27 mouse cellular contexts compared by ENCODE assay signal in genomic region chr13:101522597-101522996, GRCm38 (mm10).
DNase-seq lines count a peak whose midpoint lies in the region; ATAC-seq and TF ChIP-seq lines count a peak whose summit lies in the region.
"Had no signal": no experiment of that assay in that cellular context is flagged by ENCODE, and none has a peak within 500 bp of the region (broad histone marks: within the 10 kb centered on the region; RNA-seq: fewer than 3 reads in every experiment).

No protein-coding gene starts in this region.

- no peaks in the 10 kb centered on the region for H3K9me3 ChIP-seq in kidney, embryonic 16.5 days (ENCODE audit: low read length)
- no peaks in the 10 kb centered on the region for H3K9me3 ChIP-seq in stomach, embryonic 16.5 days (replicated peaks; ENCODE audit: control insufficient read depth, low read length)
- H3K9me3 ChIP-seq: embryonic facial prominence, embryonic 10.5 days; embryonic facial prominence, embryonic 12.5 days; forebrain, embryonic 10.5 days; forebrain, embryonic 12.5 days; G1E had no signal

- WGBS in kidney, adult 2 months, result 78% methylated on average over 2 of the region's 2 CpGs
- WGBS in kidney, embryonic 16.5 days, result 88% methylated on average over 2 of the region's 2 CpGs
- 67% methylated on average over 2 of the region's 2 CpGs for WGBS in stomach, embryonic 16.5 days

- H3K9ac ChIP-seq in kidney, embryonic 16.5 days (replicated peaks; ENCODE audit: low read length), result no peak overlapping the region
- no peak overlapping the region for H3K9ac ChIP-seq in stomach, embryonic 16.5 days (ENCODE audit: low read length)
- H3K9ac ChIP-seq: embryonic facial prominence, embryonic 12.5 days; forebrain, embryonic 12.5 days had no signal

- TF ChIP-seq CTCF in kidney, adult 2 months (conservative IDR thresholded peaks at IDR 0.05; ENCODE audit: insufficient read depth, insufficient read length, low read depth, low read length), result no peak

- H3K4me2 ChIP-seq in kidney, embryonic 16.5 days (replicated peaks; ENCODE audit: low read depth, low read length), result no peak overlapping the region
- no peak overlapping the region for H3K4me2 ChIP-seq in stomach, embryonic 16.5 days (ENCODE audit: low read depth, low read length)
- H3K4me2 ChIP-seq: embryonic facial prominence, embryonic 12.5 days; forebrain, embryonic 12.5 days had no signal

- H3K27me3 ChIP-seq in kidney, adult 2 months (replicated peaks; ENCODE audit: control insufficient read depth, insufficient read depth, low read length), result no peaks in the 10 kb centered on the region
- no peaks in the 10 kb centered on the region for H3K27me3 ChIP-seq in kidney, embryonic 16.5 days (ENCODE audit: insufficient read depth, low read length)
- H3K27me3 ChIP-seq in stomach, embryonic 16.5 days (ENCODE audit: control insufficient read depth, insufficient read depth, low read length), result no peaks in the 10 kb centered on the region
- H3K27me3 ChIP-seq: CH12.LX; embryonic facial prominence, embryonic 12.5 days; forebrain, embryonic 12.5 days; Patski had no signal

- H3K4me3 ChIP-seq in kidney, adult 2 months (ENCODE audit: insufficient read depth, low read depth, low read length), result no peak overlapping the region
- H3K4me3 ChIP-seq in kidney, embryonic 16.5 days (ENCODE audit: low read length), result no peak overlapping the region
- no peak overlapping the region for H3K4me3 ChIP-seq in stomach, embryonic 16.5 days (replicated peaks; ENCODE audit: low read length)
- H3K4me3 ChIP-seq: embryonic facial prominence, embryonic 10.5 days; embryonic facial prominence, embryonic 12.5 days; erythroblast, embryonic 14.5 days; forebrain, embryonic 10.5 days; forebrain, embryonic 12.5 days had no signal

- ATAC-seq in kidney, embryonic 16.5 days (ENCODE audit: low FRiP score, low TSS enrichment), result no peak
- ATAC-seq in erythroblast, adult 5-6 weeks (replicated peaks; ENCODE audit: low FRiP score, poor library complexity, severe bottlenecking), result peak; percentile 32; the same call in 1 of the 2 replicates
- ATAC-seq in stomach, embryonic 16.5 days (ENCODE audit: insufficient read depth, low FRiP score), result peak; percentile 50; the same call in 1 of the 2 replicates
- ATAC-seq: activated CD4-positive, CD25-positive, alpha-beta regulatory T cell, adult 4 months; CD4-positive, CD25-positive, alpha-beta regulatory T cell, adult 4 months; forebrain, embryonic 14.5 days; forebrain, embryonic 16.5 days had no signal

- no peak overlapping the region for H3K27ac ChIP-seq in kidney, adult 2 months (ENCODE audit: insufficient read depth, low read depth, low read length)
- no peak overlapping the region for H3K27ac ChIP-seq in kidney, embryonic 16.5 days (ENCODE audit: low read length)
- peak overlapping the region; percentile 51; the same call in 1 of the 2 replicates for H3K27ac ChIP-seq in stomach, embryonic 16.5 days (ENCODE audit: low read length)
- H3K27ac ChIP-seq: embryonic facial prominence, embryonic 10.5 days; embryonic facial prominence, embryonic 12.5 days; forebrain, embryonic 10.5 days; forebrain, embryonic 12.5 days had no signal

- peaks cover 9% of the 10 kb centered on the region; the same call in 1 of the 2 replicates for H3K4me1 ChIP-seq in kidney, adult 2 months (ENCODE audit: control insufficient read depth, insufficient read depth, low read length)
- H3K4me1 ChIP-seq in kidney, embryonic 16.5 days (ENCODE audit: insufficient read depth, low read length), result no peaks in the 10 kb centered on the region
- H3K4me1 ChIP-seq in stomach, embryonic 16.5 days (ENCODE audit: control insufficient read depth, insufficient read depth, low read length), result no peaks in the 10 kb centered on the region
- H3K4me1 ChIP-seq: embryonic facial prominence, embryonic 10.5 days; embryonic facial prominence, embryonic 12.5 days; forebrain, embryonic 10.5 days; forebrain, embryonic 12.5 days had no signal

- TF ChIP-seq POLR2A in kidney, adult 2 months (IDR thresholded peaks at IDR 0.05; ENCODE audit: low read depth, low read length), result no peak

- no peaks in the 10 kb centered on the region for H3K36me3 ChIP-seq in kidney, adult 2 months (ENCODE audit: control insufficient read depth, insufficient read depth, low read length)
- no peaks in the 10 kb centered on the region for H3K36me3 ChIP-seq in kidney, embryonic 16.5 days (ENCODE audit: insufficient read depth, low read length)
- H3K36me3 ChIP-seq in stomach, embryonic 16.5 days (ENCODE audit: control insufficient read depth, insufficient read depth, low read length), result no peaks in the 10 kb centered on the region
- H3K36me3 ChIP-seq: embryonic facial prominence, embryonic 10.5 days; embryonic facial prominence, embryonic 12.5 days; forebrain, embryonic 10.5 days; forebrain, embryonic 12.5 days; G1E had no signal

- DNase-seq in kidney, adult 2 months, result peak; percentile 45
- no peak for DNase-seq in layer of hippocampus, postnatal 10 days (ENCODE audit: low spot score in 2 of 2)
- DNase-seq in heart, postnatal 10 days, result no peak
- DNase-seq: adrenal gland, adult 8-10 months; adrenal gland, postnatal 14 days; adrenal gland, postnatal 36 days; B cell, adult 2 months; cerebellum, adult 11-12 months; cerebellum, adult 2 months; cerebellum, adult 9-10 months; cerebellum, postnatal 10 days; cerebellum, postnatal 25 days had no signal

- intact Hi-C loops in heart, postnatal 10 days (cut with DNase I), result no loop called here
